Mouse (Mus musculus): ENCODE measurements around the gene Nhs.

Nhs gene

GRCm38 (mm10) chrX:162017471-162017870 is 142.1 kb downstream of the Nhs start:
- no peak for DNase-seq

GRCm38 (mm10) chrX:162012570-162012969 is 147.0 kb downstream of the Nhs start:
- peak; percentile 16 to 23 for DNase-seq

GRCm38 (mm10) chrX:162009876-162010275 is 149.7 kb downstream of the Nhs start:
- DNase-seq: no peak

- no peak for DNase-seq
Measured at GRCm38 (mm10) chrX:162003818-162004217, 155.7 kb downstream of the Nhs start.

- DNase-seq: no peak
Measured at GRCm38 (mm10) chrX:161998876-161999275, 160.7 kb downstream of the Nhs start.

- DNase-seq: no peak
Measured at GRCm38 (mm10) chrX:161997170-161997795, 162.2 kb downstream of the Nhs start.

- no peak for DNase-seq
Measured at GRCm38 (mm10) chrX:161990171-161990570, 169.4 kb downstream of the Nhs start.

GRCm38 (mm10) chrX:161984961-161985360 is 174.6 kb downstream of the Nhs start:
- no peak for DNase-seq

GRCm38 (mm10) chrX:161981399-161981798 is 178.1 kb downstream of the Nhs start:
- no peak for DNase-seq

GRCm38 (mm10) chrX:161979946-161980345 is 179.6 kb downstream of the Nhs start:
- no peak for DNase-seq

- no peak for DNase-seq
Measured at GRCm38 (mm10) chrX:161977236-161977841, 182.2 kb downstream of the Nhs start.

GRCm38 (mm10) chrX:161976376-161976775 is 183.2 kb downstream of the Nhs start:
- no peak for DNase-seq

GRCm38 (mm10) chrX:161973572-161973971 is 186.0 kb downstream of the Nhs start:
- no peak for DNase-seq

GRCm38 (mm10) chrX:161972723-161973122 is 186.8 kb downstream of the Nhs start:
- DNase-seq: no peak

GRCm38 (mm10) chrX:161971961-161972502 is 187.5 kb downstream of the Nhs start:
- no peak for DNase-seq

GRCm38 (mm10) chrX:161971131-161971530 is 188.4 kb downstream of the Nhs start:
- no peak for DNase-seq

GRCm38 (mm10) chrX:161967692-161968091 is 191.8 kb downstream of the Nhs start:
- DNase-seq: no peak

- no peak for DNase-seq
Measured at GRCm38 (mm10) chrX:161963372-161963771, 196.2 kb downstream of the Nhs start.

GRCm38 (mm10) chrX:161962855-161963254 is 196.7 kb downstream of the Nhs start:
- no peak for DNase-seq

GRCm38 (mm10) chrX:161961756-161962155 is 197.8 kb downstream of the Nhs start:
- peak; percentile 17 to 18 for DNase-seq

- peak; percentile 77 to 85 for DNase-seq
Measured at GRCm38 (mm10) chrX:161961176-161961575, 198.4 kb downstream of the Nhs start.

- no peak for DNase-seq
Measured at GRCm38 (mm10) chrX:161952356-161952755, 207.2 kb downstream of the Nhs start.

- DNase-seq: no peak
Measured at GRCm38 (mm10) chrX:161943098-161943680, 216.3 kb downstream of the Nhs start.

GRCm38 (mm10) chrX:161940696-161941095 is 218.8 kb downstream of the Nhs start:
- DNase-seq: peak in 1 of 2 experiments; percentile 16
